Mouse (Mus musculus): ENCODE data around the gene Sptlc2.

DNA sequence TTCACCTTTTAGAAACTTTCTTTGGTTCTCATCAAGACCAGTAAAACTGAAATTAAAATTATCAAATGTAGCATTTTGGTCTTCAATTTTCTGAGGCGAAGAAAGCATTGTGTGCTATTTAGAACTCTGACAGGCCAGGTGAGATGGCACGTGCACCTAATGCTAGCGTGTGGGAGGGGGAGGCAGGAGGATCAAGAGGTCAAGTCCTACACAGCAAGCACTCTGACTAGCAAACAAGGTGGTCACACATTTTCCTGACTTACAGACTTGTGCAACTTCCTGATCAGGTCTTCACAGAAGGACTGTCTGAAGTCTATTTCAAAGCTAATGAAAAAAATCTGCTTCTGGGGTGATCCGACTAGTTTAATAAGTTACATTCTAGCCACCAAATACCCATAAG lies 50.1 kb downstream of the Sptlc2 start:
- TF ChIP-seq CTCF (IDR thresholded peaks at IDR 0.05; ENCODE audit: low read depth, low read length) (no peak), POLR2A (IDR thresholded peaks at IDR 0.05; ENCODE audit: extremely low read depth, insufficient read depth, low read length) (no peak)

All from liver, adult 2 months (tissue).